Mouse (Mus musculus) colon, adult 2 months (tissue): Measurements from ENCODE around the gene Scnn1b. TPM values are rescaled to one million over a fixed set of nuclear protein-coding genes. Genes with fewer than 3 reads are reported as not detected.

Source experiments
- polyA plus RNA-seq: library from polyadenylated mRNA; depleted of rRNA; stranded (reverse); fragments of >200 nt; gene quantifications from 2 replicates; pipeline ENCODE4 v1.2.3, GENCODE M21; 2012; rRNA removed

Gene Scnn1b
- 17.4 and 27.5 TPM in 2 replicates for polyA plus RNA-seq

GRCm38 (mm10) chr7:121864858-121865585, at the start of gene Scnn1b:
Scnn1b (plus strand) TSS chr7:121865038.

Other genes starting within 250 kb of the Scnn1b start
- 1.8 and 3.1 TPM in 2 replicates for gene Usp31, start 157.8 kb upstream of the Scnn1b start, polyA plus RNA-seq
- 2.8 and 3.1 TPM in 2 replicates for gene Scnn1g, start 130.6 kb upstream of the Scnn1b start, polyA plus RNA-seq
- gene Cog7, start 116.7 kb downstream of the Scnn1b start, polyA plus RNA-seq: 25.6 and 26.5 TPM in 2 replicates
- 16.2 and 25.3 TPM in 2 replicates for gene Gga2, start 156.2 kb downstream of the Scnn1b start, polyA plus RNA-seq
- 13.5 and 15.1 TPM in 2 replicates for gene Ubfd1, start 202.1 kb downstream of the Scnn1b start, polyA plus RNA-seq
- 11.8 and 12.7 TPM in 2 replicates for gene Ears2, start 202.2 kb downstream of the Scnn1b start, polyA plus RNA-seq
- gene Ndufab1, start 236.8 kb downstream of the Scnn1b start, polyA plus RNA-seq: 849 and 1,005 TPM in 2 replicates